Mouse (Mus musculus) neutrophil, adult 83 days (primary cell): ENCODE measurements around the gene Cfap299. TPM values are rescaled to one million over a fixed set of nuclear protein-coding genes. Genes with fewer than 3 reads are reported as not detected.

Source experiments
- total RNA-seq, 2 experiments: library from RNA; stranded (reverse); gene quantifications; one replicate each; pipeline ENCODE4 v1.2.4; 2023

Cfap299 gene
- not detected for total RNA-seq

GRCm38 (mm10) chr5:98328848-98329624 lies at the start of gene Cfap299:
Gene Cfap299, plus strand, starts transcription at chr5:98329304.

DNA sequence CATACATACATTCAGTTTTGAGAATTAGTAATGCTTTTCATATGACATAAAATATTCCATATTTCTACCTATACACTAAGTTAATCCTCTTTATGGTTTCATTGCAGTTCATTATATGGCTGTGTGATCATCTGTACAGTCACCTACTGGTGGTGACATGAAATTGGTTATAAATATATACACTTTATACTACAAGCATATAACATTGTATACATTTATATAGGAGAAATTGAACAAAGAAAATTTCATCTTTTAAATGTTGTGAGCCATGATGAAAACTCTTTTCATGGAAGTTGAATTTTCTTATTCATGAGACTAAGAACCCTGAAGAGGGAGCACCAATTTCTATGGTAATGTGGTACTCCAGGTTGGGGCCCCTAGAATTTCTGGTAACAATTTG lies 223.3 kb downstream of the Cfap299 start, which contains the start of gene Gm11111:
TSS of gene Gm11111 (plus strand) at position 301 of the 400 bp plus-strand sequence.

Other genes starting within 250 kb of the Cfap299 start
- not detected for gene Prdm8, start 162.1 kb upstream of the Cfap299 start, total RNA-seq
- not detected for gene Fgf5, start 75.1 kb upstream of the Cfap299 start, total RNA-seq
- not detected for gene Gm11111, start 223.4 kb downstream of the Cfap299 start, total RNA-seq